Mouse (Mus musculus) heart, adult 2 months (tissue): ENCODE measurements around the gene Hip1r.

ENCODE experiments used
- CTCF ChIP-seq: fragments of 200-600 bp; IDR thresholded peaks from 2 replicates; pipeline ENCODE4 v1.8.1; 2022; ENCODE audit warnings: antibody characterized with exemption, mild to moderate bottlenecking, moderate library complexity
- POLR2A ChIP-seq: fragments of 200-500 bp; IDR thresholded peaks from 2 replicates; pipeline ENCODE4 v1.6.1; 2011; ENCODE audit warnings: mild to moderate bottlenecking, low read depth, low read length, control low read depth; ENCODE audit not compliant: insufficient read depth

DNA sequence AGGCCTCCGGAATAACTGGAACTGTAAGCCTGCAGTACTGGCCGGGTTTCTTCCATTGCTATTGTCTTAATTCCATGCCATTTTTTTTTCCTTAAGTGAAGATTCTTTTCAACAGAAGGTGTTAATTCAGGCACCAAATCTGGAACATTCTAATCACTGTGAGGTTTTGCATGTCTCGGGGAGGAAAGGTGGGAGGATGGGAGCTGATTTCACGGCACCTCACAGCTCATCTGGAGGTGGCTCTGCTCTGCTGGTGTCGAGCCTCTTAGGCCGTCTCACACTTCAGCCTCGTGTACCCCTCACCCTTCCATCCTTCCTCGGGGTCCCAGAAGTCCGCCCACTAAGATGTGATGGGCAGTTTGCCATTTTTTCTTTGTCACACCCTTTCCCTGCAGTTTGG lies 67.7 kb downstream of the Hip1r start:
- TF ChIP-seq POLR2A, result no peak
- TF ChIP-seq CTCF, result no peak
